Mouse (Mus musculus) heart, postnatal 0 days (tissue): ENCODE results near the gene Emilin1. TPM values are rescaled to one million over a fixed set of nuclear protein-coding genes. Genes with fewer than 3 reads are reported as not detected.

Experiments used
- ATAC-seq: fragments of 200-750 bp; cut with Nextera tagmentation; 2 replicates; pipeline ENCODE4 v1.8.0; 2017; ENCODE audit warnings: low read depth, moderate number of reproducible peaks, moderate library complexity; ENCODE audit not compliant: insufficient read depth
- DNase-seq: peaks from one replicate; pipeline ENCODE4 v3.0.0-alpha.2; 2016; ENCODE audit warnings: low spot score
- H3K27ac ChIP-seq: fragments of 300-500 bp; sonication (generic); 2 replicates; pipeline ENCODE4 v1.5.1; 2014; ENCODE audit warnings: low read depth, mild to moderate bottlenecking
- H3K27me3 ChIP-seq: fragments of 300-500 bp; sonication (generic); 2 replicates; pipeline ENCODE4 v1.6.1; 2014; ENCODE audit warnings: low read length, mixed read lengths; ENCODE audit not compliant: control insufficient read depth, insufficient read depth
- H3K36me3 ChIP-seq: fragments of 300-500 bp; sonication (generic); replicated peaks from 2 replicates; pipeline ENCODE4 v1.6.1; 2014; ENCODE audit warnings: low read length, mixed read lengths; ENCODE audit not compliant: control insufficient read depth, insufficient read depth
- H3K4me1 ChIP-seq: fragments of 300-500 bp; sonication (generic); 2 replicates; pipeline ENCODE4 v1.6.1; 2014; ENCODE audit warnings: antibody characterized with exemption; ENCODE audit not compliant: control insufficient read depth, insufficient read depth
- H3K4me2 ChIP-seq: fragments of 300-500 bp; sonication (generic); 2 replicates; pipeline ENCODE4 v1.6.1; 2014; ENCODE audit warnings: low read depth, mild to moderate bottlenecking, low read length, moderate library complexity
- H3K4me3 ChIP-seq: fragments of 300-500 bp; sonication (generic); 2 replicates; pipeline ENCODE4 v1.5.1; 2014; ENCODE audit warnings: low read depth, low read length
- H3K9ac ChIP-seq: fragments of 300-500 bp; sonication (generic); replicated peaks from 2 replicates; pipeline ENCODE4 v1.6.1; 2014; ENCODE audit warnings: low read depth, low read length, mixed read lengths
- H3K9me3 ChIP-seq: fragments of 300-500 bp; sonication (generic); replicated peaks from 2 replicates; pipeline ENCODE4 v1.6.1; 2016; ENCODE audit warnings: low read length; ENCODE audit not compliant: control insufficient read depth
- CTCF ChIP-seq: IDR thresholded peaks from 2 replicates; pipeline ENCODE4 v1.5.1; 2016; ENCODE audit warnings: antibody characterized with exemption, control low read depth, low read depth
- EP300 ChIP-seq: IDR thresholded peaks from 2 replicates; pipeline ENCODE4 v1.6.1; 2016; ENCODE audit warnings: antibody characterized with exemption, low read depth
- WGBS: fragments of 180-500 bp; shearing (Covaris S2); extraction: QIAGEN DNeasy Blood & Tissue Kit; methylation state at CpG from one replicate; pipeline ENCODE4 v1.1.7; 2014; 5-methylcytosine and 5-hydroxymethylcytosine counted together
- polyA plus RNA-seq: library from polyadenylated mRNA; unstranded; fragments of >200 nt; fragmentation: Nextera tagmentation; extraction: Ambion mirVana; gene quantifications from 2 replicates; pipeline ENCODE4 v1.2.1, GENCODE M21; 2015
- total RNA-seq: library from RNA; depleted of rRNA; stranded (reverse); fragments of >200 nt; gene quantifications from 2 replicates; pipeline ENCODE4 v1.2.3, GENCODE M21; 2014; ENCODE audit warnings: low replicate concordance; rRNA removed

Emilin1 gene
- total RNA-seq: 63.5 and 64.5 TPM in 2 replicates
- polyA plus RNA-seq: 68.3 and 70.4 TPM in 2 replicates

DNA sequence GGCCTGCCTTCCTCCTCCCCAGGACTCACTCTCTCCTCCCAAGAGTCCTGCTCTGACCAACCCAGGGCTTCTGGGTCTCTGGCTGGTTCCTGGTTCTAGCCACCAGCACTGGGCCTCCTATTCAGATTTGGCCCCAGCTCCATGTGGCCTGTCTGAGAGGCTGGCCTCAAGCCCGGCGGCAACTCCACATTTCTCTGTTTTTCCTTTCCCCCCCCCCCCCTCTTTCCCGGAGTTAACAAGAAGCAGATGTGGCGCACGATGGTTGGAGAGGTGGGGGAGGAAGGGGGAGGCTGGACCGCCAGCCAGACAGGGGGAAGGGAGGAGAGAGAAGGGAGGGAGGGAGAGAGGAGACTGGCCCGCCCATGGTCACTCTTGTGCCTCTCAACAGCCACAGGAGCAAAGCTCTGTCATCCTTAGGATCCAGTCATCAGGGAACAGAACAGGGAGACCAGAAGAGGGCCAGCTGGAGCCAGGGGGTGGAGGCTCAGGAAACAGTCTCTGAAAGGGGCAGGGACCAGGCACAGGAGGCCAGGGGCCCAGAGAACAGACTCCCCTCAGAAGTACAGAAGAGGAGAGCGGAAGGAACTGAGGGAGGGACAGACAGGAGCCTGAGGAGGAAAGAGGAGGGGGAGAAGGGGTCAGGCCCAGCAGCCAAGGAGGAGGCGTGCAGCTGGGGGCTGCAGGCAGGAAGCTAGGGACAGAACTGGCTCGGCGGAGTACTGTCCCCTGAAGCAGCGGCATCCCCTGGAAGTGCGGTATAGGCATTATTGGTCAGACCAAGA is at the start of gene Emilin1:
Emilin1 (plus strand) TSS at position 343 of the 782 bp plus-strand sequence.
- Histone ChIP-seq H3K4me3 (peak within 1 kb of the TSS; percentile 53), H3K4me2 (peak within 1 kb of the TSS; percentile 67), H3K36me3 (peaks cover 11% of the 10 kb centered on the region; the same call in 1 of the 2 replicates), H3K27me3 (no peaks in the 10 kb centered on the region), H3K27ac (peak within 1 kb of the TSS; percentile 93), H3K9ac (peak within 1 kb of the TSS; percentile 65), H3K4me1 (peaks cover 47% of the 10 kb centered on the region), H3K9me3 (no peaks in the 10 kb centered on the region)
- 15% methylated on average over 13 of the region's 13 CpGs for WGBS
- DNase-seq: peak; percentile 77
- TF ChIP-seq CTCF (0 out of 2 replicates have a peak, but pooled peaks have one; percentile 1), EP300 (peak; percentile 60; the same call in 1 of the 2 replicates)
- ATAC-seq: peak; percentile 50

GRCm38 (mm10) chr5:30863852-30864251 is 49.4 kb upstream of the Emilin1 start:
- TF ChIP-seq EP300: no peak
- peak; percentile 21; the same call in 1 of the 2 replicates for TF ChIP-seq CTCF
- H3K9ac ChIP-seq: no peak overlapping the region
- no peaks in the 10 kb centered on the region for H3K9me3 ChIP-seq
- WGBS: 37% methylated on average over 4 of the region's 4 CpGs
- no peak overlapping the region for H3K27ac ChIP-seq
- no peak overlapping the region for H3K4me3 ChIP-seq
- no peaks in the 10 kb centered on the region for H3K27me3 ChIP-seq
- H3K4me2 ChIP-seq: no peak overlapping the region
- ATAC-seq (peak; percentile 60), DNase-seq (no peak)
- no peaks in the 10 kb centered on the region for H3K4me1 ChIP-seq
- H3K36me3 ChIP-seq: no peaks in the 10 kb centered on the region; the same call in 1 of the 2 replicates

GRCm38 (mm10) chr5:30864322-30864721 is 48.9 kb upstream of the Emilin1 start:
- Histone ChIP-seq H3K9ac (no peak overlapping the region), H3K4me1 (no peaks in the 10 kb centered on the region), H3K9me3 (no peaks in the 10 kb centered on the region), H3K27me3 (no peaks in the 10 kb centered on the region), H3K4me3 (no peak overlapping the region), H3K27ac (no peak overlapping the region), H3K4me2 (no peak overlapping the region), H3K36me3 (no peaks in the 10 kb centered on the region; the same call in 1 of the 2 replicates)
- WGBS: 29% methylated on average over 15 of the region's 15 CpGs
- DNase-seq: no peak
- TF ChIP-seq CTCF: no peak
- no peak for TF ChIP-seq EP300
- peak; percentile 21; the same call in 1 of the 2 replicates for ATAC-seq

DNA sequence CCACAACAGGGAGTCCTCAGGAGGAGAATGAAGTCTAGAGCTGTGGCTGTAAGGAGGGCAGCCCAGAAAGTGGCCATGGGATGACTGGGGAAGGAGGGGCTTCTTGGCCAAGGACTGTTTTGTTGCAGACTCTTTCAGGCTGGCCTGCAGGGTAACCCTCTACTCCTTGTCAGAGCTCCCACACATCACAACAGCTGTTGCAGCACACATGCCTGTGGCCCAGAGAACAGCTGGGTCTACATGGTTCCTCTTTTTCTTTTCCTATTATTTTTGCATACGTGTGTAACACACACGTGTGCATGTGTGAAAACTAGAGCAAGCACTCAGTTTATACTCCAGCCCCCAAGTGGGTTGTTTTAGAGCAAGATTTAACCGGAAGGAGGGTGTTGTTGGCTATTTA is 46.3 kb upstream of the Emilin1 start:
- H3K36me3 ChIP-seq: peaks cover 8% of the 10 kb centered on the region
- H3K9ac ChIP-seq: no peak overlapping the region
- no peaks in the 10 kb centered on the region for H3K9me3 ChIP-seq
- WGBS: 80% methylated on average over 3 of the region's 3 CpGs
- no peak overlapping the region for H3K4me2 ChIP-seq
- H3K4me1 ChIP-seq: peaks cover 7% of the 10 kb centered on the region
- H3K4me3 ChIP-seq: no peak overlapping the region
- no peak for ATAC-seq
- H3K27me3 ChIP-seq: no peaks in the 10 kb centered on the region
- no peak overlapping the region for H3K27ac ChIP-seq
- DNase-seq: no peak
- no peak for TF ChIP-seq CTCF
- TF ChIP-seq EP300: no peak

- H3K4me2 ChIP-seq: no peak within 1 kb of the TSS
Measured at GRCm38 (mm10) chr5:30867712-30868111, 45.5 kb upstream of the Emilin1 start, which contains the start of gene Tmem214. Tmem214 (plus strand) TSS chr5:30868012.

More at GRCm38 (mm10) chr5:30867712-30868111, 45.5 kb upstream of the Emilin1 start, which contains the start of gene Tmem214:
- DNase-seq: no peak
- Histone ChIP-seq H3K4me1 (peaks cover 7% of the 10 kb centered on the region), H3K27me3 (no peaks in the 10 kb centered on the region), H3K27ac (no peak within 1 kb of the TSS), H3K4me3 (no peak within 1 kb of the TSS), H3K9me3 (no peaks in the 10 kb centered on the region), H3K9ac (no peak within 1 kb of the TSS), H3K36me3 (peaks cover 17% of the 10 kb centered on the region)
- TF ChIP-seq EP300 (no peak), CTCF (no peak)
- no peak for ATAC-seq
- WGBS: 96% methylated on average over 3 of the region's 3 CpGs
